Mouse (Mus musculus) T-helper 17 cell (primary cell): ENCODE measurements at regions not wholly inside any gene's neighbourhood (a gene's known extent, or its start where the extent isn't known, plus 50 kb on each side); places are given as distances from the start of the nearest gene placed in this dataset.

ENCODE experiments used
- in situ Hi-C, 2 experiments: fragments of 300-600 bp; cut with MboI, MseI; formaldehyde crosslinking; loops; 1 replicate in 1 of 2; 2 replicates in 1 of 2; pipeline ENCODE4 v1.15.1; 2025; ENCODE audit warnings: high pct_unique_total_duplicates in 2 of 2

DNA sequence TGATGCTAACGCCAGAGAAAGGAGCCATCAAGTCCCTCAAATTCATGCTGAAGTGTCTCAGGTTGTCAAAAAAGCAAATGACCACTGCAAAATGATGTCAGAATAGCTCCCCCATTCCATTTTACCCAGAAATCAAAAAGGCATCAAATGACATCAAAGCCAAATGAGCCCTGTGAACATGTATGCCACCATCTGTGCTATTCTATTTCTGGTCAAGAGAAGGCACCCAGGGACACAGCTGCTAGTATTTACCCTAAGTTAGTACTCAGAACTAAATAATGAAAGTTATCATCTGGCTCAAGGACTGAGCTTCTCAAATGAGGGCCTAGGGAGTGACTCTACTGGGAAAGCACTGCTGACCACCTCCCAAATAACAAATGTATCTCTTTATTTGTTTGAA is 191.1 kb upstream of the Ahr start:
- in situ Hi-C loops = no loop called here

DNA sequence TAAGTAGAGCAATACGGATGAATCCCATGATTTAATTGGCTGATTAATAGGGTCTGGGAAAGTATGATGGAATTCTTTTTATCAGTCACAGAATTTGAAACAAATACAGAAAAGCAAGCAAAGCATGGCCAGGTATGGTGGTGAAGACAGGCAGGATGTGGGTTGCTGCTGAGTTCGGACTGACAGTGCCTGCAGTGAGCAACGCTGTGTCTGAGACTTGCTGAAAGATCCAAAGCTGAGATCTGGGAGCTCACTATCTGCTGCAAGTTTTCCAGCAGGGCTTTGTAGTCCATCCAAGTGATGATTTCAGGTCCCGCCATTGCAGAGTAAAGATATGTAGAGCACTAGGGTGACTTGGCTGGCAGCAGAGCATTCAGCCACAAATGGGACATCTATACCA is 189.3 kb upstream of the Ahr start:
- in situ Hi-C loops = no loop called here

DNA sequence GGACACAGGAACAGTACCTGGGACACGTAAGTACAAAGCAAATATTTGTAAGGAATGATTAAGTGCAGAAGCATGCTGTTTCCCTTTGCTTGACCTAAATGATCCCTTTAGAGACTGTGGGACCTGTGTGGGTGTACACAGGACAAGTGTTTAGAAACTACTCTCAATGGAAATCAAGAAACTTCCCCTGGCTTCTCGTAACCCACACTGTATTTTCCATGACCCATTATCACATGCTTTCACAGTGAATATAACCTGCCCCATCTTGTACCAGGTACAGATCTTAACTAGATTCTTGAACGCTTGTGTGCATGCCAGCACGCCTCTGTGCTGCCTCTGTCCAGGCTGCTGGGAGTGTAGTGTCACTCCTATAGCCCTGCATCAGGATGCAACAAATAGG is 177.8 kb upstream of the Ahr start:
- in situ Hi-C loops = no loop called here

DNA sequence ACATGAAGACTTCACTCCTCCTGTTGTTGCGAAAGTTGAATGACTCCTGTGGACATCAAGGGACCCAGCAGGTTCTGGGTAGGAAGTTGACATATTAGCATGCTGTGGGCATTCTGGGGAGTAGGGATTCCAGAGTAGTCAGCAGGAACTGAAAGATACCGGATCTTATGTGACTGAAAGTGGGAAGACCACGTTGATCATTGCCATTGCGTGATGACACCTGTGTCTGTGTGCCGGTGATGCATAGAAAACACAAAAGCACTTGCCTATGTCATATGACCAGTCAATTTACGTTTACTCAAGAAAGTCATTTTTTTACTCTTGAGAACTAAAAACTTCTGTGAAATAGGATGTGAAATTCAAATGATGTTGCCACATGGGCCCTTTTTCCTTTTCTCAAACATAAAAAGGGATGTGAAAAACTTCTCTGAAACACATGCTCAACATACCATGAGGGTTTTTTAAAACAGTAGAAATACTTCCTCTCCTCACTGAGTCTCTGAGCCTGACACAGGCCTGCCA is 176.8 kb upstream of the Ahr start:
- in situ Hi-C loops = no loop called here

DNA sequence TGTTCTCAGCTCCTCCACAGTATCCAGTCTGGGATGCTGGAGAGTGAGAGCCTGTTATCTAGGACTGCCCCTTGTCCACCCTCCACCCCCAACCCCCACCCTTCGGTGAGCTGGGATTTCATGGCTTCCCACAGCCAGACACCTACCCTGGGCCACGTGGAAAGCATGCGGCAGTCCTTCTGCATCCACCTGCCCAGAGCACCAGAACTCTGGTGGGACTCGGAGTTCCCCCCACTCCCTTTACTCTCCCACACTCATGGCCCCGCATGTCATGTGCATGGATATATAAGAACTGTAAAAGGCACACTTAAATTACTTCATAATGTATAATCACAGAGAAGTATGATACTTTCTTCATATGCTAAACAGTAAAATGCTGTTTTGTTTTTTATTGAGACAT is 175.5 kb upstream of the Ahr start:
- in situ Hi-C loops = no loop called here

DNA sequence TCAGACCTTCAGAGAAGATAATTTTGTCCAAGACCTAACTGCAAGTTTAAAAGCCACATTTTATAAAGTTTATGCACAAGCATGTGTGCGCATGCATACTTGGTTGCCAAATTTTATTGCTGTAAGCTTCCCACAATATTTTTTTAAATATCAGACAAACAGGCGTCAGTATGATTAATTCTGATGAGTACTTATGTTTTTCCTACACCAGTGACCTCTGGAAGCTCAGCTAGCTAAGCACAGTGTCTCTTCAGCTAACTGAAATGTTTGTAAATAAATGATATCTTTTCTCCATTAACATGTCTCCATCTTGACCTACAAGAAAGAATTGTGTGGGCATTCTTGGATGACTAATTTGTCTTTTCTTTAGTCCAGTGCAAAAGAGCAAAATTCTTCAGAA is 168.6 kb upstream of the Ahr start:
- in situ Hi-C loops = no loop called here

DNA sequence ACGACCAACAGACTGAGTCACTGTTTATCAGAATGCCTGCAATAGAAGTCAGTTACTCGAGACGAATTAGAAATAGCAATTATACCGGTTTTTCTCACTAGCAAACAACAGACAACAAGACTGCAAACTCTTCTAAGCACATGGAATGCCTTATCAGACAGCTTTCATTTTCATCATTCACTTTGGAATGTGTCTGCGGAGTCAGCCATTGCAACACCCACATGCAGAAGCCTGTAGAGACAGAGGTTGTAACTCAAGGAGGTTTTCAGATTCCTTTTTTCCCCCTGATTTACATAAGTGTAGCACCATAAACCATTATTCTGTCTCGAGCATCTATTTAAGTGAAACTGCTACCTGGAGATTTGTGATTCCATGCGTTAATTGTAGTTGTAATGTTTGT is 167.8 kb upstream of the Ahr start:
- in situ Hi-C loops = no loop called here

DNA sequence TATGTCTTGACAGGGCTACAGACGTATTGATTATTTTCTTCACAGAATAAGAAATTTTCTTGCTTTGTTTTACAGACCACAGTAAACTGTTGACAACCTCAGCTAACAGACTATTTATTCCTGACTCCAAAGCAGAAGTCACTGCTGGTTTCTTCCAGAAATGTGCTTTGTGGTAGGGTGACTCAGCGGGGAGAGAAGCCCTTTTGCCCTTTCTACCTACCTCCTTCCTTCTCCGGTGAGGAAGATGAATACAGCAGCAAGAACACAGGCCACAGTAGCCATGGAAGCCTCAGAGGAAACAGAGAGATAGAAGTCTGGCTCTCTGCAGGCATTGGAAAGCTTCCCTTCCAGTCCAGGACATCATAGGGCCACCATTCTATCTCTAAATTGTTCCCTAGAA is 159.4 kb upstream of the Ahr start:
- in situ Hi-C loops = loop anchor here in 1 of 2 experiments (5.0 kb wide), 1 partner anchor 138 kb away; no protein-coding TSS in a partner anchor

DNA sequence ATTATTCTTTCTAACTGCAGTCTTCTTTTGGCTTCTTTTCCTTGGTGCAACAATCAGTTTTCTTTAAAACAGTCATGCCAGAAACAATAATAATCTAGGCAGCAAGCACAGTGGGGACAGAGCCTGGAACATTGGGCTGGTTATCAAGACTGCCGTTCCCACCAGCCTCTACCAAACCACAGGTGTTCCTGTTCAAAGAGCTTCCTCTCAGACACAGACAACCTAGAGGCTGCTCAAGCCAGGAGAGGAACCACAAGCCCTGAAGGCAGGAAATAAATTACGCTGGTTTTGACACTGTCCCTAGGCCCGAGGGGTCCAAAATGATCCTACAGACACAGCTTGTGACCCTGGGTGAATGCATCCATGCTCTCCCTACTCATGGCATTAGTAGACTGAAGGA is 156.1 kb upstream of the Ahr start:
- in situ Hi-C loops = loop anchor here in 1 of 2 experiments (5.0 kb wide), 1 partner anchor 141 kb away; no protein-coding TSS in a partner anchor

DNA sequence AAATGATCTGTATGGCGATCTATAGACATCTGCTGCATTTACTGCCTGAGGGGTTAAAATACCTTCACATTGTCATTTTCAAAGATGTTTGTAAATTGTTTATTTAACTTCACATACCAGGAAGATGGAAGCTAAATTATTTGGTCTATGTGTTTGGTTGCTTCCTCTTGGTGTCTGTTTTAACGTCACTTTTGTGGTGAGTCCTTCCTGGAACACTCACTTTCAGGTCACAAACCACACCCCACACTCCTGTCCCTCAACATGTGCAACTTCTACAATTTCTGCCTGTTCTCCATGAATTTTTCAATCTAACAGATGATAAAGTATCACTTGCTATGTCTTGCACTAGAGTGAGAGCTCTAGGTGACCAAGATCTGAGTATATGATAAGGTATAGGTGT is 151.4 kb upstream of the Ahr start:
- in situ Hi-C loops = no loop called here

DNA sequence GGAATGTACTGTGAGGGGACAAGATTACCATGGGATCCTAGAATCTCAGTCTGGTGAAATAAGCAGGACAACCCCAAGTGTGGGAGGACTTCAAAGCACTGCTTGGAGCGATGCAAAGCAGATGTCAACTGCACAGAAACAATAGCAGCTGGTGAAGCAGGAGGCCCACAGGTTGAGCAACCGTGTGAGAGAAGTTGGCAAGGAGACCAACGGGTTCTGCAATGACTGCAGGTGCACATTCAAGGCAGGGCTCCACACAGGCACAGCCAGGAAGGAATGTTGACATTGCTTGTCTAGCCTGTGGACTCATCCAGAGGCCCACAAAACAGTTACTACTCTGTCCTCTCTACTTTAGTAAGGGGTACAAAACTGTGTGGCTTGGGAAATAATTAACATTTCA is 150.4 kb upstream of the Ahr start:
- in situ Hi-C loops = no loop called here

DNA sequence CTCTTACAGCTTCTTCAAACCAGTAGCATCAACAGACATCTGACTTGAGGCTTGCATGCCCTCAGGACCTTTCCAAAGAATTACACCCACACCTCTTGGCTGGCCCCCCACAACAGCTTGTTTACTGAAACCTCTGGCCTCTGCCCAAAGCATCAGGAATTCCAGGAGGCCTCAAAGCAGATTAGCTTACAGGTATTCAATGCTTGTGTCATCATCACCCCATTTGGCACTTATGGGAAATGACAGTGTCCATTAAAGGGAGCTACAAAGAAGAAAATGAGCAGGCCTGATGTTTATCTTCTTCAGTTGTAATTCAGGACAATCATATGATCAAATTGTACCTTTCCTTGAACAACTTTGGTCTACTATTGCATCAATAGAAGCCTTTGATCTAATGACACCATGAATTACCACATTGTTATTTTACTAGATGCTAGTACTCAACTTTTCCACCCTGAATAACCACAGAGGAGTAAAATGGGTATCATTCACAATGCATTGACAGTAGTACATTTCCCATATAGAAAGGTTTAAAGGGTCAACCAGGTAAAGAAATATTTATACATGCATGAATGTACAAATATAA is 147.1 kb upstream of the Ahr start:
- in situ Hi-C loops = no loop called here

DNA sequence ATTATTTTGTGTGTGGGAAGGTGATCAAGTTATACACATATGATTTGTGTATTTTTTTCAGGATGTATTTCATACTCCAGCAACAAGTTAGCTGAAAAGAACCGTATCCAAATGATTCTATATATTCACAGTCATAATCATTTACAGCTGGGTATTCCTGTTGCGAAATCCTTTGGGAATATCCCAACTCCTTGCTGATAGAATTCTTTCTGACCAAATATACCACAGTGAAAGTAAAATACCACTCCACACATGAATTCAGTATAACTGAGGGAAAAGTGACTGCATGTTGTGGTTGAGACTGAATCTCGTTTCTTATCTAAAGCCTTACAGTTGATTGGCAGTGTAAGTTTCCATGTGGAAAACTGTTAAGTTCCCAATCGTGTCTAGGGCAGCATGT is 145.1 kb upstream of the Ahr start:
- in situ Hi-C loops = loop anchor here in 1 of 2 experiments (5.0 kb wide), 1 partner anchor 158 kb away; no protein-coding TSS in a partner anchor

DNA sequence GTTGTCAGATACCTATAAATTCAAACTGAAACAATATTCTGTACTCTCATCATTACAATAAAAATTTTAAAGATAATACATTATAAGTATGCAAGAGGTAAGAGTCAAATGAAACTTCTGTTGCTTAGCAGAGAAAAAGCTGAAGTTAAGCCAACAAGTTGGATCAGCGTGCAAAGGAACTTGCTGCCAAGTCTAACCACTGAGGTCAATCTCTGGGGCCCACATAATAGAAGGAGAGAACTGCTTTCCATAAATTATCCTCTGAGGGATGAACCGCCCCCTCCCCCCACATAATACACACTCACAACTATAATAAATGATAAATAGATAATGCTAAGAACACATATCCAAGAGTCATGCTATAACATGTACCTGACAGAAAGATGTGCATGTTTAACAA is 144.2 kb upstream of the Ahr start:
- in situ Hi-C loops = loop anchor here in 1 of 2 experiments (5.0 kb wide), 1 partner anchor 157 kb away; no protein-coding TSS in a partner anchor

DNA sequence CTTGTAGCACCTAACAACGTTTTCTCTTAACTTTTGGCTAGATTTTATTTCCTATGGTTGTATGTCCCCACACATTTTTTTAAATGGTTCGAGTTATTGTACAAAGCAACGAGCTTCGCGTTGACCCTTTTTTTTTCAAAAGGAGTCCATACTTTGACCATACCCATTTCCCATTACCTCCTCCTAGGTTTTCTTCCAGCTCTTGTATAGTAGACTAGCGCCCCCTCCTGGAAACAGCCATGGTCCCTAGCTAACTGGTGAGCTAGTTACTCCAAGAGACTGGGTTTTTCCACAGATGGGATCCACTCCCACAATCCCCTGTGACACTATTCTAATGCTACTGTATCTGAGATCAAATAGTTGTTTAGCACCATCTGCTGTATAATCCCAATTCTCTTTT is 139.6 kb upstream of the Ahr start:
- in situ Hi-C loops = no loop called here

DNA sequence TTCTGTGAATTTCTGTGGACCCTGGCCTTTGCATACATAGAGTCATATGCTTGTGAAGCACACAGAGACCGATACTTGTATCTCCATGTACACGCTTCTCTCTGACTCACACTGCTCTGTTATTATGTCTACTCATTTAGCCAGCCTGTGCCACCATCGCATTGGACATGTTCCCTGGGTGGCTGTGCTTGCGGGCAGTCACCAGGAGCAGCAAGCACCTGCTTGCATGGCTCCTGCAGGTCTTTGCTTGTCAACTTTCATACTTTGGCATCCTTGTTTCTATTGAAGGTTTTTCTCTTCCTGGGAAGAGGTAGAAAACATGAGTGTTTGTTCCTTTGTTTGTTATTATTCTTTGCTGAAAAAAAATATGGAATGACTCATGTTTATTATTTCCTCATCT is 136.1 kb upstream of the Ahr start:
- in situ Hi-C loops = no loop called here

DNA sequence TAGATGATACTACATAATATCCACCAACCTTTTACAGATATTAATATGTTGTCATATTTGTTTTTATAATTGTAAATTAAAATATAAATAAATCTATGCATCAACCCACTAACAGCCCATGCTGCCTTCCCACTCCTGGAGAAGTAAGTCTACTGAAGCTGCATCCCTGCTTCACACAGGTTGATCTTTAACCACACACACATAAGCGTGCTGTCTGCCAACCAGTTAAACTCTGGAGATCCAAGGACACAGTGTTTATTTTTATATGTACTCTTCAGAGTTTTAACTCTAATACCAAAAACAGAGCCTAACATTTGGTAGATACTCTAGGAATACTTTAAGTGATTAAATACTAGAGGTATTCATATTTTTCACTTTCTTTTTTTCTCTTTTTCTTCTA is 133.9 kb upstream of the Ahr start:
- in situ Hi-C loops = no loop called here

DNA sequence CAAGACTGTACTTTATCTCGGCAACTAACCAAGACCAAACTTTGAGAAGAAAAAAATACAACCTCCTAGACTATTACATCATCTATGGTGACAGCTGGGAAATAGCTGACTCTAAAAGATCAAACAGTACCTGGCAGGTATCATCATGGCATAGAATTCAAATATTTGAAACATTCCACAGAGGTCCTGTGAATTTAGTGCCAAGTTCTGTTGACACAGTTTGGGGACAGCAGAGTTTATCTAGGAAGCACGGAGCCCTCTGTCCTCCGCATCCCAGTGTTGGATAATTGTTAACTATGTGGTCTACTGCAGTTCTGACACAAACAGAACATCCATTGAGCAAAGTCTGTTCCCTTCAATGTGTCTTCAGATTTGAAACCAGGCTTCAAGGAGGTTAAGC is 132.9 kb upstream of the Ahr start:
- in situ Hi-C loops = no loop called here

DNA sequence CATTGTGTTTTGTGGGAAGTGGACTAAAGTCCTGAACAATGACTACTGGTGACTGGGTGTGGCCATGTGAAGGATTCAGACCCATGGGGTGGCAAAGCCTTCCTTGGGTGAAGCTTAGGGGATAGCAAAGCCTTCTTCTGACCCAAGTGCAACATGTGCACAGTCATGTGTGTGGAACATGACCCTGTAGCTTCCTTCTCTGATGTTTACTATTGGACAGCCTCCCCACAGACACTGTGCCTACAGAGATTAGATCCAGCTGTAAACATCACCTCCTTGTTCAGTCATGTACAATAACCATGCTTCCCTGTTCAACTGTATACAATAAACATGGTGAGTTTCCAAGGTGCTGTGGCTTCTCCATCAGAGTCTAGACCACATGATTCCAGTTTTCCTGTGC is 132.4 kb upstream of the Ahr start:
- in situ Hi-C loops = no loop called here

DNA sequence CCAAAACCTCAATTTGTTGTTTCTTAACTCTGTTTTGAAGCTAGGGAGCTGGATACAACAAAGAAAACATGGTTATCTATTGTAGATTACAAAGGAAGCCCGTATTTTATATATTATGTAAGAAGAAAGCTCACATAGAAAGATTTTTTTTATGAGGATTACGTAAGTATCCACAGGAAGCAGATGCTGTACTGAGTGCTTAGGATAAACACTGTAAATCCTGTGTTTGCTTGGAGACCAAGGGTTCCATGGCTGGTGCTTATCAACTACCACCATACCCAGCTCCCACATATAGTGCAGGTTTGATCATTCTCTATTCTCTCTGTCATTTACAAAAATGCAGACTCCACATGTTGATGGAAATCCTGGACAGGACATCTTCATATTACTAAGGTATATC is 131.2 kb upstream of the Ahr start:
- in situ Hi-C loops = no loop called here

DNA sequence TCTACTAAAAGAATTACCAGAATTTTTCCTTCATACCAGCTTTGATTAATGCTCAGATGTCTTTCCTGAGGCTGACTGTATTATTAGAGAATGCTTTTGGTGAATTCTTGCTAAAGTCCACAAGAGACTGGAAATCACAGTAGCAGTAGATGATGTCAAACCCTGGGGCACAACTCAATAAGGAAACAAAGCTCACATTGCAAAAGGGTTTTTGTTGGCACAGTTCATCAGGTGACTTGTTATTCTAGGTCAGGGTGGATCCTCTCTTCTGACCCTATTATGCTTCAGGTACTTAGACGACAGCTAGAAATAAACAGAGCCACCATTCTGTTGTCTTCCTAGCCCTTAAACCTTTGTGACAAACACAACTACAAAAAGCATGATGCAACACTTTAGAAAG is 128.2 kb upstream of the Ahr start:
- in situ Hi-C loops = no loop called here

DNA sequence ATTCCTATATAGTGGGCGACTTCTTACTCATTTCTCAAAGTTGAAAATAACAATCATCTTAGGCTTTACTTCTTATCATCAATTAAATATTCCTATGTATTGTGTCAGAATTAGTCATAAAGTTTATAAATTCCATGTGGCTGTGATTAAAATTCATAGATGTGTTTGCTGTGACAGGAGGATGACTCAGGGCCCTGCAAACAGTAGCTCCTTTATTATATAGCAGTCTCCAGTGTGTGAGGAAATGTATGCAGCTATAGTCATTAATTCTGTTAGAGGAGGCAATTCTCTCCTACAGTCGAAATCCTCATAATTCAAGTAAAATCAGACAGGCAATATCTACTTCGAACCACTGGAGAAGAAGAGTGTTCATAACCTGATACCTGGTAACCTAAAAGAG is 121.7 kb upstream of the Ahr start:
- in situ Hi-C loops = no loop called here

DNA sequence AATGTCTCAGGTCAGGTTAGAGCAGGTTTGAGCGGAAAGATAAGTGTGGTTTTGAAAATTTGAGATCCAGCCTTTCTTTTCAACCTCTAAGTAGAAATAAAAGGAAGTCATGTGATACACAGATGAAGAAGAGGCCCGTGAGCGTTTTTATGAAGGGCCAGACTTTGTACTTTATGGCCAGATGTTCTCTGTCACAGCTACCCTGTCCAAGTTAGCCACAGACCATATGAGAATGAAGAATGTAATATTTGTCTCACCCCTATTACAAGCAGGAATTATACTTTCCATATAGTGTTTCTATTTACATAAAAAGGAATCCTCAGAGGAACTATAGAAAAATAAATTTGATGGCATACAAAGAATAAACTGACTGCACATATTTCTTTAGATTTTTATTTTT is 114.9 kb upstream of the Ahr start:
- in situ Hi-C loops = loop anchor here in 1 of 2 experiments (5.0 kb wide), 1 partner anchor 97 kb away; no protein-coding TSS in a partner anchor

DNA sequence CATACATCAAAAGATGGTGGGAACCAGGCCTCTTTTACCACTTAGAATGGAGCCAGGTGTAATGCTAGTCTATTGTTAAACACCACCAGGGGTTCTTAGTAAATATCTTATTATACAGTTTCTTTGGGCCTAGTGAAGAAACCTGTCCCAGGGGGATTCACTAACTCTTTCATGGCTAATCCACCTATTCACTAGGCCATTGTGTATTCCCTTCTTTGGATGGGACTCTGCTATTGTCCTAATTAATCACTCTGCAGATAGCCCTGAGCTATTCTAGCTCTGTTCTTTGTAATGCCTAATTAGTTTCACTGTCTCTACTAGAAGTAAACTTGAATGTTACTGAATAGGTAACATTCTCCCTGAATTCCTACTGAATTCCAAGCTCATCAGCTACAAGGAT is 107.6 kb upstream of the Ahr start:
- in situ Hi-C loops = no loop called here
